In genomic region chr17:73075238-73075890, GRCm38 (mm10) we compare ENCODE assay signal across 9 mouse cellular contexts. TPM values are rescaled to one million over a fixed set of nuclear protein-coding genes. Genes with fewer than 3 reads are reported as not detected.
DNase-seq lines count a peak whose midpoint lies in the region; ATAC-seq lines count a peak whose summit lies in the region.
"Had no signal": no experiment of that assay in that cellular context is flagged by ENCODE, and none has a peak within 500 bp of the region (broad histone marks: within the 10 kb centered on the region; RNA-seq: fewer than 3 reads in every experiment).

No protein-coding gene starts in this region.

- ATAC-seq in forebrain, embryonic 14.5 days = peak; percentile 69; the same call in 1 of the 2 replicates
- no peak for ATAC-seq in forebrain, embryonic 11.5 days (replicated peaks; ENCODE audit: low FRiP score)
- ATAC-seq in limb, embryonic 13.5 days (ENCODE audit: low FRiP score, low read depth) = peak; percentile 78; the same call in 1 of the 2 replicates
- no peak for ATAC-seq in hindbrain, embryonic 16.5 days
- no peak for ATAC-seq in midbrain, embryonic 13.5 days

- no peak overlapping the region for H3K4me2 ChIP-seq in forebrain, embryonic 14.5 days (ENCODE audit: low read length)
- H3K4me2 ChIP-seq in forebrain, embryonic 11.5 days (ENCODE audit: low read depth, low read length, severe bottlenecking) = no peak overlapping the region
- no peak overlapping the region for H3K4me2 ChIP-seq in limb, embryonic 13.5 days (replicated peaks)
- H3K4me2 ChIP-seq in hindbrain, embryonic 16.5 days (ENCODE audit: low read length) = no peak overlapping the region
- no peak overlapping the region for H3K4me2 ChIP-seq in midbrain, embryonic 13.5 days (replicated peaks)
- H3K4me2 ChIP-seq: heart, embryonic 12.5 days had no signal

- no peaks in the 10 kb centered on the region for H3K4me1 ChIP-seq in forebrain, embryonic 14.5 days (ENCODE audit: control insufficient read depth, insufficient read depth, low read length)
- H3K4me1 ChIP-seq in forebrain, embryonic 11.5 days (replicated peaks; ENCODE audit: control insufficient read depth, insufficient read depth, low read length) = no peaks in the 10 kb centered on the region
- peaks cover 10% of the 10 kb centered on the region for H3K4me1 ChIP-seq in limb, embryonic 13.5 days
- peaks cover 8% of the 10 kb centered on the region; the same call in 1 of the 2 replicates for H3K4me1 ChIP-seq in limb, embryonic 10.5 days
- H3K4me1 ChIP-seq in hindbrain, embryonic 16.5 days (ENCODE audit: control insufficient read depth, insufficient read depth, low read depth, low read length) = no peaks in the 10 kb centered on the region
- no peaks in the 10 kb centered on the region for H3K4me1 ChIP-seq in midbrain, embryonic 13.5 days (replicated peaks)

- no peak overlapping the region for H3K9ac ChIP-seq in forebrain, embryonic 14.5 days (ENCODE audit: low read length)
- no peak overlapping the region for H3K9ac ChIP-seq in forebrain, embryonic 11.5 days (ENCODE audit: low read length)
- no peak overlapping the region for H3K9ac ChIP-seq in limb, embryonic 13.5 days
- no peak overlapping the region for H3K9ac ChIP-seq in hindbrain, embryonic 16.5 days (ENCODE audit: low read depth, low read length)
- no peak overlapping the region for H3K9ac ChIP-seq in midbrain, embryonic 13.5 days (replicated peaks)
- H3K9ac ChIP-seq: heart, embryonic 12.5 days had no signal

- H3K36me3 ChIP-seq in forebrain, embryonic 14.5 days (ENCODE audit: control insufficient read depth, insufficient read depth, low read length) = no peaks in the 10 kb centered on the region
- no peaks in the 10 kb centered on the region for H3K36me3 ChIP-seq in forebrain, embryonic 11.5 days (ENCODE audit: control insufficient read depth, insufficient read depth, low read length)
- H3K36me3 ChIP-seq in limb, embryonic 13.5 days = no peaks in the 10 kb centered on the region
- H3K36me3 ChIP-seq in limb, embryonic 10.5 days = no peaks in the 10 kb centered on the region
- no peaks in the 10 kb centered on the region for H3K36me3 ChIP-seq in hindbrain, embryonic 16.5 days (ENCODE audit: control insufficient read depth, insufficient read depth, low read length)
- H3K36me3 ChIP-seq in midbrain, embryonic 13.5 days = no peaks in the 10 kb centered on the region
- H3K36me3 ChIP-seq: heart, embryonic 12.5 days had no signal

- 51% methylated on average over 9 of the region's 9 CpGs for WGBS in forebrain, embryonic 14.5 days
- 86% methylated on average over 9 of the region's 9 CpGs for WGBS in forebrain, embryonic 11.5 days
- 44% methylated on average over 9 of the region's 9 CpGs for WGBS in limb, embryonic 13.5 days
- 93% methylated on average over 9 of the region's 9 CpGs for WGBS in limb, embryonic 10.5 days
- WGBS in hindbrain, embryonic 16.5 days = 57% methylated on average over 9 of the region's 9 CpGs
- 84% methylated on average over 9 of the region's 9 CpGs for WGBS in midbrain, embryonic 13.5 days

- H3K27me3 ChIP-seq in forebrain, embryonic 14.5 days (replicated peaks; ENCODE audit: control insufficient read depth, insufficient read depth, low read length) = no peaks in the 10 kb centered on the region
- H3K27me3 ChIP-seq in forebrain, embryonic 11.5 days (ENCODE audit: control insufficient read depth, insufficient read depth, low read length) = no peaks in the 10 kb centered on the region
- H3K27me3 ChIP-seq in limb, embryonic 13.5 days = peaks cover 13% of the 10 kb centered on the region; the same call in 1 of the 2 replicates
- H3K27me3 ChIP-seq in limb, embryonic 10.5 days (ENCODE audit: low read depth, poor library complexity, severe bottlenecking) = no peaks in the 10 kb centered on the region
- no peaks in the 10 kb centered on the region for H3K27me3 ChIP-seq in hindbrain, embryonic 16.5 days (replicated peaks; ENCODE audit: control insufficient read depth, insufficient read depth, low read length)
- H3K27me3 ChIP-seq in midbrain, embryonic 13.5 days = no peaks in the 10 kb centered on the region
- H3K27me3 ChIP-seq: heart, embryonic 12.5 days had no signal

- DNase-seq in forebrain, embryonic 14.5 days (ENCODE audit: low spot score) = peak; percentile 77
- DNase-seq in forebrain, embryonic 11.5 days (ENCODE audit: low spot score) = no peak
- no peak for DNase-seq in limb, embryonic 10.5 days (ENCODE audit: low spot score)
- peak; percentile 42 to 67 for DNase-seq in frontal cortex, postnatal 36 days (ENCODE audit: low spot score in 2 of 2)
- DNase-seq in right cerebral cortex, adult 2 months (ENCODE audit: low spot score in 2 of 2) = peak; percentile 54 to 55

- no peak overlapping the region for H3K4me3 ChIP-seq in forebrain, embryonic 14.5 days (ENCODE audit: low read depth, low read length)
- H3K4me3 ChIP-seq in forebrain, embryonic 11.5 days (ENCODE audit: low read depth, low read length) = no peak overlapping the region
- no peak overlapping the region for H3K4me3 ChIP-seq in limb, embryonic 13.5 days
- H3K4me3 ChIP-seq in limb, embryonic 10.5 days = no peak overlapping the region
- H3K4me3 ChIP-seq in hindbrain, embryonic 16.5 days (ENCODE audit: low read length) = no peak overlapping the region
- no peak overlapping the region for H3K4me3 ChIP-seq in midbrain, embryonic 13.5 days (replicated peaks)
- H3K4me3 ChIP-seq: heart, embryonic 12.5 days had no signal

- H3K9me3 ChIP-seq in forebrain, embryonic 14.5 days (replicated peaks; ENCODE audit: control insufficient read depth, low read length) = no peaks in the 10 kb centered on the region
- H3K9me3 ChIP-seq in forebrain, embryonic 11.5 days (ENCODE audit: control insufficient read depth, low read length) = no peaks in the 10 kb centered on the region
- no peaks in the 10 kb centered on the region for H3K9me3 ChIP-seq in limb, embryonic 13.5 days
- H3K9me3 ChIP-seq in limb, embryonic 10.5 days (replicated peaks) = no peaks in the 10 kb centered on the region
- no peaks in the 10 kb centered on the region for H3K9me3 ChIP-seq in hindbrain, embryonic 16.5 days (ENCODE audit: control insufficient read depth, low read length)
- H3K9me3 ChIP-seq in midbrain, embryonic 13.5 days = no peaks in the 10 kb centered on the region
- H3K9me3 ChIP-seq: heart, embryonic 12.5 days had no signal

- H3K27ac ChIP-seq in forebrain, embryonic 14.5 days (ENCODE audit: low read depth, low read length) = no peak overlapping the region
- no peak overlapping the region for H3K27ac ChIP-seq in forebrain, embryonic 11.5 days (ENCODE audit: low read depth, low read length)
- H3K27ac ChIP-seq in limb, embryonic 13.5 days = no peak overlapping the region
- no peak overlapping the region for H3K27ac ChIP-seq in limb, embryonic 10.5 days
- no peak overlapping the region for H3K27ac ChIP-seq in hindbrain, embryonic 16.5 days (ENCODE audit: low read depth, low read length)
- no peak overlapping the region for H3K27ac ChIP-seq in midbrain, embryonic 13.5 days

RNA-seq across cellular contexts. Expression of gene Lclat1, which starts 32.4 kb away (rescaled TPM):
- polyA plus RNA-seq in forebrain, embryonic 14.5 days (2014; fragmentation: Nextera tagmentation; extraction: Ambion mirVana) = 12.2 and 15.7 TPM in 2 replicates
- 15.2 and 15.9 TPM in 2 replicates for polyA plus RNA-seq in forebrain, embryonic 11.5 days (2014; fragmentation: Nextera tagmentation; extraction: Ambion mirVana)
- 7.4 and 9.9 TPM in 2 replicates for polyA plus RNA-seq in limb, embryonic 13.5 days (2015; fragmentation: Nextera tagmentation; extraction: Ambion mirVana)
- polyA plus RNA-seq in limb, embryonic 10.5 days (2016; fragmentation: Nextera tagmentation; extraction: Ambion mirVana) = 12.1 and 12.4 TPM in 2 replicates
- polyA plus RNA-seq in hindbrain, embryonic 16.5 days (2015; fragmentation: Nextera tagmentation; extraction: Ambion mirVana) = 13.8 and 18.8 TPM in 2 replicates
- polyA plus RNA-seq in midbrain, embryonic 13.5 days (2015; fragmentation: Nextera tagmentation; extraction: Ambion mirVana) = 7.1 and 7.9 TPM in 2 replicates

Comparison
In these comparisons a context has a peak if more than half of its experiments do, and no peak if none do; other contexts are left out.
1. ATAC-seq: peak in forebrain, embryonic 14.5 days (single experiment) and limb, embryonic 13.5 days (single experiment); none in forebrain, embryonic 11.5 days (single experiment), hindbrain, embryonic 16.5 days (single experiment) and midbrain, embryonic 13.5 days (single experiment).
2. DNase-seq: peak in forebrain, embryonic 14.5 days (single experiment), frontal cortex, postnatal 36 days (2 of 2) and right cerebral cortex, adult 2 months (2 of 2); none in forebrain, embryonic 11.5 days (single experiment) and limb, embryonic 10.5 days (single experiment).